Comparison of ENCODE assay signal across 9 mouse cellular contexts in genomic region chr1:133918088-133918470, GRCm38 (mm10). TPM values are rescaled to one million over a fixed set of nuclear protein-coding genes. Genes with fewer than 3 reads are reported as not detected.
DNase-seq lines count a peak whose midpoint lies in the region; ATAC-seq lines count a peak whose summit lies in the region.
"Had no signal": no experiment of that assay in that cellular context is flagged by ENCODE, and none has a peak within 500 bp of the region (broad histone marks: within the 10 kb centered on the region; RNA-seq: fewer than 3 reads in every experiment).

No protein-coding gene starts in this region.

- 0 out of 2 replicates have a peak, but pooled peaks have one; percentile 32 for ATAC-seq in kidney, embryonic 16.5 days (ENCODE audit: low FRiP score, low TSS enrichment)
- ATAC-seq in embryonic facial prominence, embryonic 15.5 days (ENCODE audit: insufficient number of reproducible peaks, low FRiP score, low TSS enrichment, low read depth): no peak
- ATAC-seq in neural tube, embryonic 13.5 days (ENCODE audit: low read depth): no peak

- H3K4me2 ChIP-seq in kidney, embryonic 16.5 days (replicated peaks; ENCODE audit: low read depth, low read length): no peak overlapping the region
- H3K4me2 ChIP-seq in embryonic facial prominence, embryonic 15.5 days (replicated peaks): peak overlapping the region; percentile 15; the same call in 1 of the 2 replicates
- peak overlapping the region; percentile 25 for H3K4me2 ChIP-seq in neural tube, embryonic 13.5 days

- DNase-seq in kidney, postnatal 10 days: no peak
- no peak for DNase-seq in limb, embryonic 10.5 days (ENCODE audit: low spot score)
- no peak for DNase-seq in yolk sac, embryonic 10.5 days (ENCODE audit: low spot score)
- no peak for DNase-seq in T-cell, adult 2 months (ENCODE audit: low spot score)
- DNase-seq in spleen, postnatal 4 days (ENCODE audit: low spot score in 2 of 2): no peak
- DNase-seq: cerebellum, adult 11-12 months had no signal

- H3K27me3 ChIP-seq in kidney, embryonic 16.5 days (ENCODE audit: insufficient read depth, low read length): no peaks in the 10 kb centered on the region
- no peaks in the 10 kb centered on the region for H3K27me3 ChIP-seq in embryonic facial prominence, embryonic 15.5 days
- H3K27me3 ChIP-seq in limb, embryonic 10.5 days (ENCODE audit: low read depth, poor library complexity, severe bottlenecking): peaks cover 35% of the 10 kb centered on the region; the same call in 1 of the 2 replicates
- H3K27me3 ChIP-seq in neural tube, embryonic 13.5 days: no peaks in the 10 kb centered on the region

- no peaks in the 10 kb centered on the region for H3K9me3 ChIP-seq in kidney, embryonic 16.5 days (ENCODE audit: low read length)
- H3K9me3 ChIP-seq in embryonic facial prominence, embryonic 15.5 days (replicated peaks): no peaks in the 10 kb centered on the region
- no peaks in the 10 kb centered on the region for H3K9me3 ChIP-seq in limb, embryonic 10.5 days (replicated peaks)
- no peaks in the 10 kb centered on the region for H3K9me3 ChIP-seq in neural tube, embryonic 13.5 days

- 59% methylated on average over 6 of the region's 6 CpGs for WGBS in kidney, embryonic 16.5 days
- WGBS in embryonic facial prominence, embryonic 15.5 days: 56% methylated on average over 6 of the region's 6 CpGs
- 40% methylated on average over 6 of the region's 6 CpGs for WGBS in limb, embryonic 10.5 days
- WGBS in neural tube, embryonic 13.5 days: 45% methylated on average over 6 of the region's 6 CpGs

- H3K9ac ChIP-seq in kidney, embryonic 16.5 days (replicated peaks; ENCODE audit: low read length): no peak overlapping the region
- H3K9ac ChIP-seq in embryonic facial prominence, embryonic 15.5 days: no peak overlapping the region
- 0 out of 2 replicates have a peak overlapping the region, but pooled peaks have one; percentile 31 for H3K9ac ChIP-seq in neural tube, embryonic 13.5 days

- no peak overlapping the region for H3K4me3 ChIP-seq in kidney, embryonic 16.5 days (ENCODE audit: low read length)
- H3K4me3 ChIP-seq in embryonic facial prominence, embryonic 15.5 days (replicated peaks): no peak overlapping the region
- no peak overlapping the region for H3K4me3 ChIP-seq in limb, embryonic 10.5 days
- no peak overlapping the region for H3K4me3 ChIP-seq in neural tube, embryonic 13.5 days

- no peaks in the 10 kb centered on the region for H3K36me3 ChIP-seq in kidney, embryonic 16.5 days (ENCODE audit: insufficient read depth, low read length)
- H3K36me3 ChIP-seq in embryonic facial prominence, embryonic 15.5 days: no peaks in the 10 kb centered on the region
- no peaks in the 10 kb centered on the region for H3K36me3 ChIP-seq in limb, embryonic 10.5 days
- H3K36me3 ChIP-seq in neural tube, embryonic 13.5 days: no peaks in the 10 kb centered on the region

- H3K4me1 ChIP-seq in kidney, embryonic 16.5 days (ENCODE audit: insufficient read depth, low read length): peaks cover 25% of the 10 kb centered on the region
- peaks cover 52% of the 10 kb centered on the region for H3K4me1 ChIP-seq in embryonic facial prominence, embryonic 15.5 days
- H3K4me1 ChIP-seq in limb, embryonic 10.5 days: peaks cover 31% of the 10 kb centered on the region
- peaks cover 60% of the 10 kb centered on the region for H3K4me1 ChIP-seq in neural tube, embryonic 13.5 days (replicated peaks)

- H3K27ac ChIP-seq in kidney, embryonic 16.5 days (ENCODE audit: low read length): no peak overlapping the region
- H3K27ac ChIP-seq in embryonic facial prominence, embryonic 15.5 days (replicated peaks): peak overlapping the region; percentile 66; the same call in 1 of the 2 replicates
- H3K27ac ChIP-seq in limb, embryonic 10.5 days: peak overlapping the region; percentile 22
- peak overlapping the region; percentile 65 for H3K27ac ChIP-seq in neural tube, embryonic 13.5 days (replicated peaks)

RNA-seq across cellular contexts. Expression of gene Prelp, which starts 3.1 kb away (rescaled TPM):
- 2.1 and 2.6 TPM in 2 replicates for polyA plus RNA-seq in kidney, embryonic 16.5 days (2015; fragmentation: Nextera tagmentation; extraction: Ambion mirVana)
- polyA plus RNA-seq in embryonic facial prominence, embryonic 15.5 days (2015; fragmentation: Nextera tagmentation; extraction: Ambion mirVana): 6.7 and 8.2 TPM in 2 replicates
- 0.18 and 0.56 TPM in 2 replicates for polyA plus RNA-seq in limb, embryonic 10.5 days (2016; fragmentation: Nextera tagmentation; extraction: Ambion mirVana)
- polyA plus RNA-seq in neural tube, embryonic 13.5 days (2015; fragmentation: Nextera tagmentation; extraction: Ambion mirVana): 8.2 and 10.1 TPM in 2 replicates

RNA-seq across cellular contexts. Expression of gene Optc, which starts 10.3 kb away (rescaled TPM):
- polyA plus RNA-seq in kidney, embryonic 16.5 days (2015; fragmentation: Nextera tagmentation; extraction: Ambion mirVana): 0.18 and 0.47 TPM in 2 replicates
- polyA plus RNA-seq in embryonic facial prominence, embryonic 15.5 days (2015; fragmentation: Nextera tagmentation; extraction: Ambion mirVana): 1.1 and 1.2 TPM in 2 replicates
- 0.24 and 0.41 TPM in 2 replicates for polyA plus RNA-seq in limb, embryonic 10.5 days (2016; fragmentation: Nextera tagmentation; extraction: Ambion mirVana)
- 2.0 and 2.4 TPM in 2 replicates for polyA plus RNA-seq in neural tube, embryonic 13.5 days (2015; fragmentation: Nextera tagmentation; extraction: Ambion mirVana)
